In the genomic region with DNA sequence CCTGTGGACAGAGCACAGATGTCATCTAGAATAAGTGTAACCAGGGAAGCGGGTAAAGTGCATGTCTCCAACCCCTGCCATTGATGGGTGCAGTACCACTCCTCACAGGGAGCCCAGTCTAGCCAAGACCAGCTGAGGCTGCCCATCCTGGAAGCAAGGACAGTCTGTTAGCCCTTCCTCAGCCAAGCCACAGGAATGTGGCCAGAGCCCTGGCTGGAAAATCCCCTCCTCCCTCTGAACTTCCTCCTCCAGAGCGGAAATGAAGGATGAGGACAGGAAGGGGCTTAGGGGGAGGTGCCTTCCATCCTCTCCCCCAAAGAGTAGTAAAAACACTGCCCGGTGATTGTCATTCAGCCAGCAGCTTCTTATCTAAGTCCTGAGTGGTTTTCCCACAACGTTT, we compare ENCODE assay signal across 9 mouse cellular contexts.
DNase-seq lines count a peak whose midpoint lies in the region; ATAC-seq lines count a peak whose summit lies in the region.
"Had no signal": no experiment of that assay in that cellular context is flagged by ENCODE, and none has a peak within 500 bp of the region (broad histone marks: within the 10 kb centered on the region; RNA-seq: fewer than 3 reads in every experiment).

No protein-coding gene starts in this region.

- no peaks in the 10 kb centered on the region for H3K36me3 ChIP-seq in hindbrain, embryonic 12.5 days
- no peaks in the 10 kb centered on the region for H3K36me3 ChIP-seq in hindbrain, embryonic 11.5 days (ENCODE audit: control insufficient read depth, insufficient read depth, low read length)
- H3K36me3 ChIP-seq in kidney, embryonic 15.5 days: peaks cover 8% of the 10 kb centered on the region; the same call in 1 of the 2 replicates
- H3K36me3 ChIP-seq: hindbrain, embryonic 15.5 days had no signal

- no peaks in the 10 kb centered on the region for H3K27me3 ChIP-seq in hindbrain, embryonic 12.5 days
- no peaks in the 10 kb centered on the region for H3K27me3 ChIP-seq in hindbrain, embryonic 11.5 days (ENCODE audit: control insufficient read depth, insufficient read depth, low read length)
- H3K27me3 ChIP-seq in kidney, embryonic 15.5 days: no peaks in the 10 kb centered on the region
- H3K27me3 ChIP-seq: hindbrain, embryonic 15.5 days had no signal

- peak overlapping the region; percentile 44; the same call in 1 of the 2 replicates for H3K27ac ChIP-seq in hindbrain, embryonic 12.5 days
- H3K27ac ChIP-seq in hindbrain, embryonic 11.5 days (ENCODE audit: low read depth, low read length): no peak overlapping the region; the same call in 1 of the 2 replicates
- peak overlapping the region; percentile 75 for H3K27ac ChIP-seq in kidney, embryonic 15.5 days
- H3K27ac ChIP-seq: hindbrain, embryonic 15.5 days had no signal

- no peak for DNase-seq in hindbrain, embryonic 11.5 days (ENCODE audit: low spot score)
- peak; percentile 74 to 84 for DNase-seq in lung, postnatal 4 days
- DNase-seq in layer of hippocampus, adult 18-20 months (ENCODE audit: low spot score in 2 of 2): no peak
- DNase-seq in right cerebral cortex, adult 18-20 months: no peak

- ATAC-seq in hindbrain, embryonic 12.5 days (ENCODE audit: low FRiP score): no peak
- no peak for ATAC-seq in hindbrain, embryonic 11.5 days (ENCODE audit: low FRiP score)
- peak; percentile 37; the same call in 1 of the 2 replicates for ATAC-seq in granulocyte monocyte progenitor cell, adult 5-6 weeks (replicated peaks; ENCODE audit: poor library complexity, severe bottlenecking)
- ATAC-seq in kidney, embryonic 15.5 days (replicated peaks; ENCODE audit: low FRiP score): peak; percentile 61; the same call in 1 of the 2 replicates
- no peak for ATAC-seq in erythroblast, adult 5-6 weeks (replicated peaks; ENCODE audit: low FRiP score, poor library complexity, severe bottlenecking)

- no peak overlapping the region for H3K4me3 ChIP-seq in hindbrain, embryonic 12.5 days
- H3K4me3 ChIP-seq in hindbrain, embryonic 11.5 days (ENCODE audit: low read depth, low read length): no peak overlapping the region
- H3K4me3 ChIP-seq in kidney, embryonic 15.5 days (replicated peaks): no peak overlapping the region
- H3K4me3 ChIP-seq: hindbrain, embryonic 15.5 days had no signal

- 58% methylated on average over 4 of the region's 4 CpGs for WGBS in hindbrain, embryonic 12.5 days
- 66% methylated on average over 4 of the region's 4 CpGs for WGBS in hindbrain, embryonic 11.5 days
- 24% methylated on average over 4 of the region's 4 CpGs for WGBS in kidney, embryonic 15.5 days

- no peak overlapping the region for H3K9ac ChIP-seq in hindbrain, embryonic 12.5 days
- no peak overlapping the region for H3K9ac ChIP-seq in hindbrain, embryonic 11.5 days (ENCODE audit: low read depth, low read length)
- H3K9ac ChIP-seq in kidney, embryonic 15.5 days: no peak overlapping the region
- H3K9ac ChIP-seq: hindbrain, embryonic 15.5 days had no signal

- no peaks in the 10 kb centered on the region for H3K9me3 ChIP-seq in hindbrain, embryonic 12.5 days (replicated peaks)
- no peaks in the 10 kb centered on the region for H3K9me3 ChIP-seq in hindbrain, embryonic 11.5 days (ENCODE audit: control insufficient read depth, low read length)
- H3K9me3 ChIP-seq in kidney, embryonic 15.5 days (replicated peaks): no peaks in the 10 kb centered on the region
- H3K9me3 ChIP-seq: hindbrain, embryonic 15.5 days had no signal

- H3K4me1 ChIP-seq in hindbrain, embryonic 12.5 days: peaks cover 20% of the 10 kb centered on the region
- H3K4me1 ChIP-seq in hindbrain, embryonic 11.5 days (replicated peaks; ENCODE audit: control insufficient read depth, insufficient read depth, low read length): no peaks in the 10 kb centered on the region; the same call in 1 of the 2 replicates
- H3K4me1 ChIP-seq in kidney, embryonic 15.5 days: peaks cover 72% of the 10 kb centered on the region
- H3K4me1 ChIP-seq: hindbrain, embryonic 15.5 days had no signal

- no peak overlapping the region for H3K4me2 ChIP-seq in hindbrain, embryonic 12.5 days (replicated peaks)
- no peak overlapping the region for H3K4me2 ChIP-seq in hindbrain, embryonic 11.5 days (replicated peaks; ENCODE audit: low read depth, low read length)
- H3K4me2 ChIP-seq in kidney, embryonic 15.5 days: no peak overlapping the region
- H3K4me2 ChIP-seq: hindbrain, embryonic 15.5 days had no signal

Comparison
In these comparisons a context has a peak if more than half of its experiments do, and no peak if none do; other contexts are left out.
1. ATAC-seq: peak in granulocyte monocyte progenitor cell, adult 5-6 weeks (single experiment) and kidney, embryonic 15.5 days (single experiment); none in hindbrain, embryonic 12.5 days (single experiment), hindbrain, embryonic 11.5 days (single experiment) and erythroblast, adult 5-6 weeks (single experiment).
2. DNase-seq: peak in lung, postnatal 4 days (2 of 2); none in hindbrain, embryonic 11.5 days (single experiment), layer of hippocampus, adult 18-20 months (0 of 2) and right cerebral cortex, adult 18-20 months (single experiment).